Mouse (Mus musculus): ENCODE measurements at regions not wholly inside any gene's neighbourhood (a gene's known extent, or its start where the extent isn't known, plus 50 kb on each side); places are given as distances from the start of the nearest gene placed in this dataset.
"Not testable (repeated sequence)": the region's sequence is repeated elsewhere in the genome, so short reads cannot be mapped to it uniquely, and the experiment has no call there.

- no peaks in the 10 kb centered on the region for H3K36me3 ChIP-seq (replicated peaks)
- H3K4me1 ChIP-seq: peaks cover 12% of the 10 kb centered on the region
- WGBS: 88% methylated on average over 4 of the region's 4 CpGs
- H3K27ac ChIP-seq: no peak overlapping the region
- H3K4me3 ChIP-seq: no peak overlapping the region
- no peaks in the 10 kb centered on the region for H3K9me3 ChIP-seq
- no peaks in the 10 kb centered on the region for H3K27me3 ChIP-seq (ENCODE audit: poor library complexity, severe bottlenecking)
- DNase-seq (ENCODE audit: extremely low spot score, low spot score): no peak
These were observed 139.0 kb upstream of the Prkcq start for GRCm38 (mm10) chr2:11032891-11033290.

DNA sequence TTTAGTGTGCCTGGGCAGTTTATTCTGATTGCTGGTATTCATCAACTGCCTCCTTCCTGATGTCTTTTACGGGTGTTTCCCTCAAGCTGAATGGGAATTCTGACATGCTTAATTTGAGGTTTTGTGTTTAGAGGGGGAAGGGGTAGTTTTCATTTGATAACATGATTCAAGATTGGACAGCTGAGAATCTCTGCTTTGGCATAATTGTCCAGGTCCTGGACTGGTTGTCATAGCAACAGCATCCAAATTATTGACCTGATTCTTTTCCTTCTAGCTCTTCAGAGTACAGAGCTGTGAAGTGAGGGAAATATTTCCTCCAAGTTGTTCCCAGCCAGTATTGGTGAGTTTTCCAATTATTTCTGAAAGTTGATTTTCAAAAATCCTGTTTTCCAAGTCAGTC lies 137.7 kb upstream of the Prkcq start:
- Histone ChIP-seq H3K27ac (no peak overlapping the region), H3K4me3 (no peak overlapping the region), H3K9me3 (no peaks in the 10 kb centered on the region), H3K27me3 (ENCODE audit: poor library complexity, severe bottlenecking) (no peaks in the 10 kb centered on the region), H3K4me1 (peaks cover 12% of the 10 kb centered on the region), H3K36me3 (replicated peaks) (no peaks in the 10 kb centered on the region)
- DNase-seq (ENCODE audit: extremely low spot score, low spot score): no peak
- 58% methylated on average over 1 of the region's 1 CpGs for WGBS

- Histone ChIP-seq H3K36me3 (replicated peaks) (no peaks in the 10 kb centered on the region), H3K4me3 (no peak overlapping the region), H3K27ac (no peak overlapping the region), H3K27me3 (ENCODE audit: poor library complexity, severe bottlenecking) (no peaks in the 10 kb centered on the region), H3K4me1 (peaks cover 7% of the 10 kb centered on the region), H3K9me3 (no peaks in the 10 kb centered on the region)
- DNase-seq (ENCODE audit: extremely low spot score, low spot score): no peak
- 84% methylated on average over 10 of the region's 11 CpGs for WGBS
These were observed 134.6 kb upstream of the Prkcq start for GRCm38 (mm10) chr2:11037343-11037742.

DNA sequence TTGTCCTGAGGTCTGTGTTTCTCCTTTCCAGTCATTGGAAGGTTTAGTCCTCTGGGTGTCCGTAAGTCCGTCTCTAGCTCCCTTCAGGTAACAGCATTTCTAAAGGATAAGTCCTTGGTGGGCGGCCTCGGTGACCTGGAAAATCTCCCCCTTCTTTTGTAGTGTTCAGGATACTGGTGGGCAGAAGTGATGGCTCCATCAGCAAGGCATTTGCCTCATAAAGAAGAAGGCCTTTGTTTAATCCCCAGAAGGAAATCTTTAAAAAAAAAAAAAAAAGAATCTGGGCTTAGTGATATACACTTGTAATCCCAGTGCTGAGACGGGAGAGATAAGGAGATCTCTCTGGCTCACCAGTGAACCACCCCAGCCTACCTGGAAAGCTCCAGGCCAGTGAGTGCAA lies 133.5 kb upstream of the Prkcq start:
- H3K4me3 ChIP-seq: no peak overlapping the region
- H3K27ac ChIP-seq: no peak overlapping the region
- 80% methylated on average over 5 of the region's 5 CpGs for WGBS
- H3K36me3 ChIP-seq (replicated peaks): no peaks in the 10 kb centered on the region
- H3K4me1 ChIP-seq: peaks cover 7% of the 10 kb centered on the region
- DNase-seq (ENCODE audit: extremely low spot score, low spot score): no peak
- no peaks in the 10 kb centered on the region for H3K27me3 ChIP-seq (ENCODE audit: poor library complexity, severe bottlenecking)
- H3K9me3 ChIP-seq: no peaks in the 10 kb centered on the region

- no peaks in the 10 kb centered on the region for H3K36me3 ChIP-seq (replicated peaks)
- H3K4me1 ChIP-seq: no peaks in the 10 kb centered on the region; the same call in 1 of the 2 replicates
- H3K27ac ChIP-seq: no peak overlapping the region
- no peak overlapping the region for H3K4me3 ChIP-seq
- no peak for DNase-seq (ENCODE audit: extremely low spot score, low spot score)
- H3K9me3 ChIP-seq: peaks cover 3% of the 10 kb centered on the region; the same call in 1 of the 2 replicates
- WGBS: 88% methylated on average over 2 of the region's 2 CpGs
- no peaks in the 10 kb centered on the region for H3K27me3 ChIP-seq (ENCODE audit: poor library complexity, severe bottlenecking)
These were observed 131.9 kb upstream of the Prkcq start for GRCm38 (mm10) chr2:11040005-11040404.

GRCm38 (mm10) chr2:11044727-11045274 lies 127.1 kb upstream of the Prkcq start:
- WGBS: 68% methylated on average over 3 of the region's 3 CpGs
- H3K4me1 ChIP-seq: no peaks in the 10 kb centered on the region
- no peak overlapping the region for H3K4me3 ChIP-seq
- H3K9me3 ChIP-seq: peaks cover 3% of the 10 kb centered on the region; the same call in 1 of the 2 replicates
- H3K27me3 ChIP-seq (ENCODE audit: poor library complexity, severe bottlenecking): no peaks in the 10 kb centered on the region
- DNase-seq (ENCODE audit: extremely low spot score, low spot score): no peak
- no peaks in the 10 kb centered on the region for H3K36me3 ChIP-seq (replicated peaks)
- no peak overlapping the region for H3K27ac ChIP-seq

GRCm38 (mm10) chr2:11051621-11052020 lies 120.3 kb upstream of the Prkcq start:
- 93% methylated on average over 7 of the region's 7 CpGs for WGBS
- Histone ChIP-seq H3K4me3 (no peak overlapping the region), H3K27me3 (ENCODE audit: poor library complexity, severe bottlenecking) (no peaks in the 10 kb centered on the region), H3K9me3 (no peaks in the 10 kb centered on the region), H3K27ac (no peak overlapping the region), H3K4me1 (no peaks in the 10 kb centered on the region), H3K36me3 (replicated peaks) (no peaks in the 10 kb centered on the region)
- no peak for DNase-seq (ENCODE audit: extremely low spot score, low spot score)

GRCm38 (mm10) chr2:11059731-11060425 lies 112.0 kb upstream of the Prkcq start:
- H3K4me3 ChIP-seq: no peak overlapping the region
- 26% methylated on average over 9 of the region's 9 CpGs for WGBS

DNA sequence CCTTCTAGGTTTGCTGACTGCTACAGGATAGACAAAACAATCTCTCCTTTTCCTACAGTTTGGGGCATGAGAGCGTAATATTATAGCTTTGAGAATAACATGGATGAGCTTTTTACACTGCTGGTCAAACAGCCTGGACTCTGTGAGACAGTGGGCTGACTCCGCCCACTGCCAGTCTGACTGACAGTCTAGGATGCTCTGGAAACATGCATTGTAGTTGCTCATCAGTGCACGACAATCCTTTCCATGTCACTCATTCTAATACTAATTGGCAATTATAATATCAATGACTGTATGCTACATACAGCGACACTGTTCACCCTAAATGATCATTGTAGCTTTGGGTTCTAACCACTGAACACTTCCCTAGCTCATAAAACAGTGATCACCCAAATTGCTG lies 104.5 kb upstream of the Prkcq start:
- H3K27me3 ChIP-seq (ENCODE audit: poor library complexity, severe bottlenecking): no peaks in the 10 kb centered on the region
- no peak overlapping the region for H3K4me3 ChIP-seq
- H3K27ac ChIP-seq: no peak overlapping the region
- H3K9me3 ChIP-seq: no peaks in the 10 kb centered on the region
- H3K4me1 ChIP-seq: peaks cover 9% of the 10 kb centered on the region
- 74% methylated on average over 4 of the region's 4 CpGs for WGBS
- DNase-seq (ENCODE audit: extremely low spot score, low spot score): no peak
- H3K36me3 ChIP-seq (replicated peaks): no peaks in the 10 kb centered on the region

More at GRCm38 (mm10) chr2:11059731-11060425, 112.0 kb upstream of the Prkcq start:
- H3K4me1 ChIP-seq: no peaks in the 10 kb centered on the region
- H3K9me3 ChIP-seq: no peaks in the 10 kb centered on the region
- H3K27ac ChIP-seq: no peak overlapping the region
- H3K27me3 ChIP-seq (ENCODE audit: poor library complexity, severe bottlenecking): no peaks in the 10 kb centered on the region
- peak; percentile 31 for DNase-seq (ENCODE audit: extremely low spot score, low spot score)
- no peaks in the 10 kb centered on the region for H3K36me3 ChIP-seq (replicated peaks)

- Histone ChIP-seq H3K27me3 (ENCODE audit: poor library complexity, severe bottlenecking) (no peaks in the 10 kb centered on the region), H3K4me1 (no peaks in the 10 kb centered on the region), H3K4me3 (no peak overlapping the region), H3K36me3 (replicated peaks) (no peaks in the 10 kb centered on the region), H3K9me3 (no peaks in the 10 kb centered on the region), H3K27ac (no peak overlapping the region)
- no peak for DNase-seq (ENCODE audit: extremely low spot score, low spot score)
- WGBS: 92% methylated on average over 3 of the region's 3 CpGs
These were observed 88.4 kb upstream of the Prkcq start for GRCm38 (mm10) chr2:11083536-11083935.

DNA sequence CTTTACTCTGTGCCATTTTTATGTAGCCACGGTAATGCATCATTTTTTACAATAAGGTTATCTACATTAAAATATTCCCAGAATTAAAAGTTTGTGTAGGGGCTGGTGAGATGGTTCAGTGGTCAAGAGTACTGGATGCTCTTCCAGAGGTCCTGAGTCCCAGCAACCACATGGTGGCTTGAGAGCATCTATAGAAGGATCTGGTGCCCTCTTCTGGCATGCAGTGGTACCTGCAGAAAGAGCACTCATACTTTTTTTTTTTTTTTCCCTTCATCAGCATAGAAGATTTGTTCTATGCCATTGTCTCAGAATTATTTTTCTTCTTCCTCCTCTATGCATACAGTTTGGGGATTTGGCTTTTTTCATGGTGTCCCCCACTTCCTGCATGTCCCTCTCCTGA lies 84.9 kb upstream of the Prkcq start:
- no peaks in the 10 kb centered on the region for H3K27me3 ChIP-seq (ENCODE audit: poor library complexity, severe bottlenecking)
- WGBS: 36% methylated on average over 1 of the region's 1 CpGs

DNA sequence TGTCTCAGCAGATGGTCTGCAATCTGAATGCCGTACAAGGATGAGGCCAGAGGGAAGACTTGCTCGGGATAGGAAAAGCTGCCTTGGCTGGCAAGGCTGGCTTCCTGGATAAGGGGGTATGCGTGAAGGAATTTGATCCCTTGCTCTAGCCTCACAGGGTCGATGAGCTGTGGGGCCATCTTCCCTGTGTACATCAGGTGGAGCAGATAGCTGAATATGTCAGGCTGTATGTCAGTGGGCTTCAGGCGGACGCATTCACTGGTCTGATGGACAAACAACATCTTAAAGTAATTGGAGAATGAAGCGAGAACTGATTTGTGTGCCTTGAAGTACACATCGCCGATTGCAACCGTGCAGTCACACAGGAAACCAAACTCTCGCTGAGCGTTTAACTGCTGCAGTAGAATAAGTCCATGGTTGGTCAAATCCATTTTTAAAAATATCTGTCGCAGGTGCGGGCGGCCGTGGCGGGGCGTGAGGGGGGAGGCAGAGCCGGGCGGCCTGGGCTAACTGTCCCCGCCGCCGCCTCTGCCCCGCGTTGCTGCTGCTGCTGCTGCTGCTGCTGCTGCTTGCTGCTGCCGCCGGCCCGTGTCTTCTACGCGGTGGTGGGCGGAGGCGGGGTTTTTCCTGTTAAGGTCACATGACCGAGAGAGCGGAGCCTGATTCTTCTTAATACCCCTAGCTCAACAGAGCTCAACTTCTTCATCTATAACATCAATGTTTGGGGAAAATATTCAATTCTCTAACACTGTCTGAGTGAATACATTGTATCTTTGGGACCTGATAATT lies 71.9 kb upstream of the Prkcq start:
- H3K4me3 ChIP-seq: peak overlapping the region; percentile 41
- H3K4me1 ChIP-seq; H3K36me3 ChIP-seq (replicated peaks); H3K27me3 ChIP-seq (ENCODE audit: poor library complexity, severe bottlenecking); DNase-seq (ENCODE audit: extremely low spot score, low spot score): not testable (repeated sequence)
- 0 out of 2 replicates have a peak overlapping the region, but pooled peaks have one; percentile 35 for H3K27ac ChIP-seq
- 44% methylated on average over 34 of the region's 34 CpGs for WGBS
- peaks cover 11% of the 10 kb centered on the region for H3K9me3 ChIP-seq

More for the DNA sequence above, 84.9 kb upstream of the Prkcq start:
- Histone ChIP-seq H3K36me3 (replicated peaks) (no peaks in the 10 kb centered on the region), H3K9me3 (no peaks in the 10 kb centered on the region), H3K27ac (no peak overlapping the region), H3K4me1 (no peaks in the 10 kb centered on the region), H3K4me3 (no peak overlapping the region)
- no peak for DNase-seq (ENCODE audit: extremely low spot score, low spot score)

DNA sequence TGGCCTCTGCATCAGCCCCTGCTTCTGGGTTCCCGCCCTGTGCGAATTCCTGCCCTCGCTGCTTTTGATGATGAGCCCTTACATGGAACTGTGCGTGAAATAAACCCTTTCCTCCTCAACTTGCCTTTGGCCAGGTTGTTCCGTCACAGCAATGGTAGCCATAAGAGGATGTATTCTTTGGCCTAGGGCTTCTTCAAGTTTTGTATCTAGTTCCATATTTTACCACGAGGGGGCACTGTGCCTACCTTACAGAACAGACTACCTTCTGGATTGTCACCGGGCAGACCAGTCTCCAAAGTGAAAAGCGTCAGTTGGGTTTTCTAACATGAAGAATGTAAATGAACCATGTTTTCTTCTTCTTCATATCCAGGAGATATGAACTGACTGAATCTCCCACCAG lies 58.7 kb upstream of the Prkcq start:
- WGBS: 49% methylated on average over 8 of the region's 8 CpGs

More for the DNA sequence above, 58.7 kb upstream of the Prkcq start:
- peak; percentile 21 for DNase-seq (ENCODE audit: extremely low spot score, low spot score)
- H3K27ac ChIP-seq: no peak overlapping the region
- H3K9me3 ChIP-seq: no peaks in the 10 kb centered on the region
- H3K36me3 ChIP-seq (replicated peaks): no peaks in the 10 kb centered on the region
- H3K27me3 ChIP-seq (ENCODE audit: poor library complexity, severe bottlenecking): no peaks in the 10 kb centered on the region
- H3K4me3 ChIP-seq: no peak overlapping the region
- no peaks in the 10 kb centered on the region for H3K4me1 ChIP-seq

Measured in forebrain, embryonic 10.5 days (tissue).